Mouse (Mus musculus): ENCODE results near the gene Lrp11. TPM values are rescaled to one million over a fixed set of nuclear protein-coding genes. Genes with fewer than 3 reads are reported as not detected.
"Not testable (repeated sequence)": the region's sequence is repeated elsewhere in the genome, so short reads cannot be mapped to it uniquely, and the experiment has no call there.

Lrp11 gene
- polyA plus RNA-seq, 1 experiment from 2014 or later: 7.3 TPM

DNA sequence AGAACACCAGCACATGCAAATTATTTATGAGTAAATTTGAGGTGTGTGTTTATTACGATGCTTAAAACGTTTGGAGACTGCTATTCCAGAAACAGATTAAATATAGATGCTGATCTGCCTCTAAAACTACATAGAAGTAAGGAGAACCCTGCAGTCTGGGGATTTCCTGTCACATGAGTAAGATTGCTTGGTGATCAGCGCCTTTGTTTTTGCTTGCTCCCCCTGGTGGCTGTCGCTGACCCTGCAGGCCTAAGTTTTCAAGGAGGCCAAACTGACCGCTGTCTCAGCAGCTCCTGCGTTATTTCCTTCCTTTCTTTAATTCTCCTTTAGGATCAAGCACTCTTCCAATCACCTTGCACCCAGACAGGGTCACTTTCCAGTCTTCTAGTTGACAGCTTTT, 11.0 kb downstream of the Lrp11 start:
- no peaks in the 10 kb centered on the region for H3K27me3 ChIP-seq
- WGBS: 10% methylated on average over 6 of the region's 6 CpGs

DNA sequence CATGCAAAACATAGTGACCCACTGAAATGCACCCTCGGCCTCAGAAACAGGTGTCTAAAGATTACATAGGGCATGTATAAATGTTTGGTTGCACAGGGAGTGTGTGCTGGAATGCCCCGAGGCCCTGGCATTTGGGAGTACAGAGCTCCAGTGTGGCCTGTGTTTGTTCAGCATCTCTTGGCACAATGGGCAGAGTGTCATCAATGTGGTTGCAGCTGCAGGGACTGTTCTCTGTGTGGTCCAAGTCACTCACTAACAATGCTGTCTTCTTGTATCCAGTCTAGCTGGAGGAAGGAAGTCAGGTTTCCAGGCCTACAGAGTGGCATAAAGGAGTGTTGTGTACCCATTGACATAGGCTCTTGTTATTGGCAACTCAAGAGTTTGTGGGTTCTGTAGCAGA, 15.6 kb downstream of the Lrp11 start:
- Histone ChIP-seq H3K9ac (no peak overlapping the region), H3K36me3 (no peaks in the 10 kb centered on the region), H3K27me3 (no peaks in the 10 kb centered on the region), H3K9me3 (no peaks in the 10 kb centered on the region), H3K27ac (no peak overlapping the region), H3K4me1 (no peaks in the 10 kb centered on the region), H3K4me3 (no peak overlapping the region), H3K4me2 (replicated peaks) (no peak overlapping the region)
- no peak for ATAC-seq (ENCODE audit: insufficient number of reproducible peaks, insufficient read depth, low FRiP score, low TSS enrichment)
- WGBS: 48% methylated on average over 2 of the region's 2 CpGs

More for the DNA sequence above, 11.0 kb downstream of the Lrp11 start:
- no peaks in the 10 kb centered on the region for H3K9me3 ChIP-seq
- no peak overlapping the region for H3K4me2 ChIP-seq (replicated peaks)
- no peaks in the 10 kb centered on the region for H3K36me3 ChIP-seq
- ATAC-seq (ENCODE audit: insufficient number of reproducible peaks, insufficient read depth, low FRiP score, low TSS enrichment): no peak
- H3K27ac ChIP-seq: no peak overlapping the region
- H3K9ac ChIP-seq: no peak overlapping the region
- no peaks in the 10 kb centered on the region for H3K4me1 ChIP-seq
- no peak overlapping the region for H3K4me3 ChIP-seq

DNA sequence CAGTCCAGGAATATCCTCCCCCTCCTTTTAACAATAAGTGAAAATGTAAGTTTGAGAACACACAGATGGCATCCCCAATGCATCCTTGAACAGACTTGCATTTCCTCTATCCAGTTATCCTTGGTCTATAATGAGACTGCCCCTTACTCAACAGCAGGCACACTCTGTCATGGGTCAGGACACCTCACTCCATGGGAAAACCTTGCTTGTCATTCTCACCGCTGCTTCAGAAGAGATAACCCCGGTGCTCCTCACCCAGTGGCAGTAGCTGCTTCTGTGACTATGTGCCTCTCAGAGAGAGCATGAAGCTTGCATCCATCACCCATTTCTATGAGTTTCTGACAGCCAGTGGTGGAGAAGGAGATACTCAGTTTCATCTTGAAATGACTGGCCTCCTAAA, 16.8 kb downstream of the Lrp11 start:
- H3K4me3 ChIP-seq: no peak overlapping the region
- ATAC-seq (ENCODE audit: insufficient number of reproducible peaks, insufficient read depth, low FRiP score, low TSS enrichment): no peak
- no peaks in the 10 kb centered on the region for H3K27me3 ChIP-seq
- no peaks in the 10 kb centered on the region for H3K4me1 ChIP-seq
- no peaks in the 10 kb centered on the region for H3K36me3 ChIP-seq
- no peak overlapping the region for H3K4me2 ChIP-seq (replicated peaks)
- 82% methylated on average over 2 of the region's 2 CpGs for WGBS
- H3K27ac ChIP-seq: no peak overlapping the region
- no peaks in the 10 kb centered on the region for H3K9me3 ChIP-seq
- no peak overlapping the region for H3K9ac ChIP-seq

DNA sequence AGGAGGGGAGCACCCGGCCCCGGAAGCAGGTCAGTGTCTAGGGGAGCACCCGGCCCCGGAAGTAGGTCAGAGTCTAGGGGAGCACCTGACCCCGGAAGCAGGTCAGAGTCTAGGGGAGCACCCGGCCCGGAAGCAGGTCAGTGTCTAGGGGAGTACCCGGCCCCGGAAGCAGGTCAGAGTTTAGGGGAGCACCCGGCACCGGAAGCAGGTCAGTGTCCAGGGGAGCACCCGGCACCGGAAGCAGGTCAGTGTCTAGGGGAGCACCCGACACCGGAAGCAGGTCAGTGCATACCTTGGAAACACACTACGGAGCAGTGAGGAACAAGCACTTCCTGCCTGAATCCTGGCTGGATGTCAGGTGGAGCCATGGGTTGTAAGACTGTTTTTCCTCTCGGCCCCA, 19.0 kb downstream of the Lrp11 start:
- Histone ChIP-seq H3K4me2 (replicated peaks) (no peak overlapping the region), H3K36me3 (no peaks in the 10 kb centered on the region), H3K27ac (no peak overlapping the region), H3K4me3 (no peak overlapping the region), H3K4me1 (no peaks in the 10 kb centered on the region), H3K9me3 (no peaks in the 10 kb centered on the region), H3K9ac (no peak overlapping the region), H3K27me3 (no peaks in the 10 kb centered on the region)
- no peak for ATAC-seq (ENCODE audit: insufficient number of reproducible peaks, insufficient read depth, low FRiP score, low TSS enrichment)
- 92% methylated on average over 17 of the region's 17 CpGs for WGBS

DNA sequence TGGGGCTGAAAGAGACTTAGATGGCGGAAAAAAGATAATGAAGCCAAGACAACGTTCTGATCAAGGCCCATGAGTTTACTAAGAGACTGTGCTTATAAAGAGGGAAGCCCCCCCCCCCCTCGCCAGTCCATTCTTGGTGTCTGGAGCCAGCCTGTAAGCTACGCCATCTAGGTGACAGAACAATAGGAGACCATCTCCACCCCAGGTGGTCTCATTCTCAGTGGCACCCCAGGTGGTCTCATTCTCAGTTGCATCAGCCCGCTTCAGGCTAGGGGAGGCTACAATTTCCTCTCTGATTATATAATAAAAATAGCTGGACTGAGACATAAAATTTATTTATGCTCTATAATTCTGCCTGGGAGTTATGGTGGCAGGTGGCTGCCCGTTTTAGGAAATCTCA, 22.0 kb downstream of the Lrp11 start:
- Histone ChIP-seq H3K36me3 (no peaks in the 10 kb centered on the region), H3K4me2 (replicated peaks) (no peak overlapping the region), H3K9ac (no peak overlapping the region), H3K9me3 (0 out of 2 replicates have a peak, but pooled peaks cover 4% of the 10 kb centered on the region), H3K27ac (no peak overlapping the region), H3K4me1 (no peaks in the 10 kb centered on the region), H3K27me3 (no peaks in the 10 kb centered on the region), H3K4me3 (no peak overlapping the region)
- no peak for ATAC-seq (ENCODE audit: insufficient number of reproducible peaks, insufficient read depth, low FRiP score, low TSS enrichment)
- 54% methylated on average over 6 of the region's 6 CpGs for WGBS

DNA sequence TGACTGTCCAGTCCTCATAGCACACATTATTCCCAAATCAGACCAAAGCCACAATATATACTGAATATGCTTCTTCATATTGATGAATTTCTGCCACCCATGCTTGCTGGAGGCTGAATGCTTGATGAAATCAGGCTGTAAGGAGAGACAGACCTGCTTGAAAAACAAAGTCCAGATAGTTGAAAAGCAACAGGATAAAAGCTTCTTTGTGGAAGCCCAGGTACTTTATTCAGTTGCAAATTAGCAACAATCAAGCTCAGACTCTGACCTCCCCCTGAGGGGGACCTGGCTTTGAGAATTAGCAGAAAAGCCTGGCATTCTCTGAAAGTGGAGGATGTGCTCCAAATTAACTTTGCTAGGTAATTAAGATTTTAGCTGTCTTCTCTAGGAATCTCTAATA, 22.6 kb downstream of the Lrp11 start:
- H3K9me3 ChIP-seq; H3K4me1 ChIP-seq; H3K9ac ChIP-seq; H3K4me3 ChIP-seq; H3K27ac ChIP-seq; H3K4me2 ChIP-seq (replicated peaks); H3K36me3 ChIP-seq; ATAC-seq (ENCODE audit: insufficient number of reproducible peaks, insufficient read depth, low FRiP score, low TSS enrichment); H3K27me3 ChIP-seq: not testable (repeated sequence)

DNA sequence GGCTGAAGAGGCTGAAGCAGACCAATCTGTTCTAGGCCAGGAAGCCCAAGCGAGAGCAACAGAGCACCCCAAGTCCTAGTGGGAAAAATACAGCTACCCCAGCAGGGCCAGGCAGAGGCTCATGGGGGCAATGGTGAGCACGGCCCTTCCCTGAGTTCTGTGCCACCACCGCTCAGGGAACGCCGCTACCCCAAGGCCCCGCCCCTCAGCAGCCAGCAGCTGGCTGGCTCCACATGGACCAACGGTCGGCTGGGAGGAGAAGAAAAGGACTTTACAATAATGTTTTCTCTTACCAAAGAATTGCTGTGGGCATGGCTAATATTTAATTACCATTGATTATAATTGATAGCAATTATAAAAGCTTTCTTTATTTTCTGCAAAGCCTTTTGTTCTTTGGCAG, 25.2 kb downstream of the Lrp11 start:
- Histone ChIP-seq H3K4me3 (no peak overlapping the region), H3K4me2 (replicated peaks) (no peak overlapping the region)

DNA sequence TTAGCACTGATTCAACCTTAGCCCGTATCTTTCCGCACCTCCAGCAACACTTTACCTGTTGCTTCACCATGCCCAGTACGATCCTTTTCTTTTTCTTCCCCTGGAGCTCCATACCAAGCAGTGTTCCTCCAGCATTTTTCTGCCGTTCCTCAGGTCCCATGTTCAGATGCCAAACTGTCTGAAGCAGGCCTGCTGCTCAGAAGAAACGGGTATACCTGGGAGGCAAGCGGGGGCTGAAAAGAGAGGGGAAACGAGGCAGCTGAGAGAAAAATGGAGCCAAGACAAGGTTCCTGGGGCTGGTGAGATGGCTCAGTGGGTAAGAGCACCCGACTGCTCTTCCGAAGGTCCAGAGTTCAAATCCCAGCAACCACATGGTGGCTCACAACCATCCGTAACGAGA, 27.5 kb downstream of the Lrp11 start:
- WGBS: 88% methylated on average over 11 of the region's 11 CpGs
- not testable (repeated sequence) for H3K27ac ChIP-seq

More for the DNA sequence above, 25.2 kb downstream of the Lrp11 start:
- Histone ChIP-seq H3K9ac (no peak overlapping the region), H3K27me3 (no peaks in the 10 kb centered on the region), H3K36me3 (no peaks in the 10 kb centered on the region), H3K27ac (no peak overlapping the region), H3K4me1 (no peaks in the 10 kb centered on the region), H3K9me3 (0 out of 2 replicates have a peak, but pooled peaks cover 4% of the 10 kb centered on the region)
- no peak for ATAC-seq (ENCODE audit: insufficient number of reproducible peaks, insufficient read depth, low FRiP score, low TSS enrichment)
- WGBS: 84% methylated on average over 8 of the region's 8 CpGs

DNA sequence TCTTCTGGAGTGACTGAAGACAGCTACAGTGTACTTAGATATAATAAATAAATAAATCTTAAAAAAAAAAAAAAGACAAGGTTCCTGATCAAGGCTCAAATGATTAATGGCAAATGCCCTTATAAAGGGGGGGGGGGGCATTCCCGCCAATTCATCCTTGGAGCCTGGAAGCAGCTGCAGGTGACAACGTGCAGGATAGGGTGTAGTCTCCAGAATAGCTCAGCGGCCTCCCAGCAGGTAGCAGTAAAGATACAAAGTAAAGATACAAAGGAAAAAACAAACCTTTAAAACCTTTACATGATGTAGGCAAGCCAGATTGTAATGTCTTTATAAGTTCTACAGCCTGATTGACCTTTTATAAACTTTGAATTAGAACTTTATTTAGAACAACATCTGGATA, 28.0 kb downstream of the Lrp11 start:
- H3K4me1 ChIP-seq; H3K27me3 ChIP-seq; H3K36me3 ChIP-seq; H3K9me3 ChIP-seq; H3K27ac ChIP-seq; H3K4me3 ChIP-seq; ATAC-seq (ENCODE audit: insufficient number of reproducible peaks, insufficient read depth, low FRiP score, low TSS enrichment); H3K4me2 ChIP-seq (replicated peaks); H3K9ac ChIP-seq: not testable (repeated sequence)
- 34% methylated on average over 3 of the region's 3 CpGs for WGBS

More for the DNA sequence above, 27.5 kb downstream of the Lrp11 start:
- not testable (repeated sequence) for H3K9ac ChIP-seq; H3K36me3 ChIP-seq; ATAC-seq (ENCODE audit: insufficient number of reproducible peaks, insufficient read depth, low FRiP score, low TSS enrichment); H3K9me3 ChIP-seq; H3K4me2 ChIP-seq (replicated peaks); H3K4me3 ChIP-seq; H3K4me1 ChIP-seq; H3K27me3 ChIP-seq

DNA sequence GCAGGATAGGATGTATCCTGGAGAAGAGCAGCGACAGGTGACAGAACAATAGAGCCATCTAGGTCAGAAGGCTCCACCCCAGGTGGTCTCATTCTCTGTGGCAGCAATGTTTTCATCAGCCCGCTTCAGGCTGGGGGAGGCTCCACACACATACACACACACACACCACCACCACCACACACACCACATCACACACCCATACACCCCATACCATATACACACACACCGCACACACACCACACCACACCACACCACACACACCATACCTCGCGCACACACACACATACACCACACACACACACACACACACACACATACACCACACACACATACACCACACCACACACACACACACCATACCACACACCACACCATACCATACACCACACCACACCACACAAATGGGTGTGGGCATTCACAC, 30.2 kb downstream of the Lrp11 start:
- H3K9me3 ChIP-seq: 0 out of 2 replicates have a peak, but pooled peaks cover 1% of the 10 kb centered on the region
- H3K4me2 ChIP-seq (replicated peaks): no peak overlapping the region
- H3K4me1 ChIP-seq: no peaks in the 10 kb centered on the region
- 76% methylated on average over 5 of the region's 5 CpGs for WGBS
- H3K27me3 ChIP-seq: no peaks in the 10 kb centered on the region
- peak; percentile 64; the same call in 1 of the 2 replicates for ATAC-seq (ENCODE audit: insufficient number of reproducible peaks, insufficient read depth, low FRiP score, low TSS enrichment)
- no peaks in the 10 kb centered on the region for H3K36me3 ChIP-seq
- H3K4me3 ChIP-seq: no peak overlapping the region
- H3K27ac ChIP-seq: no peak overlapping the region
- no peak overlapping the region for H3K9ac ChIP-seq

DNA sequence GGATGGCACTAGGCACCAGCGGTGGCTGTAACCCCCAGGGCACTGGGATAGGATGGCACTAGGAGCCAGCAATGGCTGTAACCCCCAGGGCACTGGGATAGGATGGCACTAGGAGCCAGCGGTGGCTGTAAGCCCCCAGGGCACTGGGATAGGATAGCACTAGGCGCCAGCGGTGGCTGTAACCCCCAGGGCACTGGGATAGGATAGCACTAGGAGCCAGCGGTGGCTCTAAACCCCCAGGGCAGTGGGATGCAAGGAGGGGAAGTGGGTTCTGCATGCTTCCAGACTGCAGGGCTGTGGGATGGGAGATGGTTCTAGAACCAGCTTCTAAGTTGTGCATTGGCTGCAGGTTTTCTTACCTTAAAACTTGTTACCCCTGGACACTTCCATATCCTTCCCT, 31.1 kb downstream of the Lrp11 start:
- no peak overlapping the region for H3K4me3 ChIP-seq
- no peak overlapping the region for H3K9ac ChIP-seq
- no peaks in the 10 kb centered on the region for H3K36me3 ChIP-seq
- H3K4me1 ChIP-seq: no peaks in the 10 kb centered on the region
- ATAC-seq (ENCODE audit: insufficient number of reproducible peaks, insufficient read depth, low FRiP score, low TSS enrichment): no peak
- H3K27me3 ChIP-seq: no peaks in the 10 kb centered on the region
- WGBS: 62% methylated on average over 5 of the region's 5 CpGs
- H3K27ac ChIP-seq: no peak overlapping the region
- no peaks in the 10 kb centered on the region for H3K9me3 ChIP-seq
- H3K4me2 ChIP-seq (replicated peaks): no peak overlapping the region

DNA sequence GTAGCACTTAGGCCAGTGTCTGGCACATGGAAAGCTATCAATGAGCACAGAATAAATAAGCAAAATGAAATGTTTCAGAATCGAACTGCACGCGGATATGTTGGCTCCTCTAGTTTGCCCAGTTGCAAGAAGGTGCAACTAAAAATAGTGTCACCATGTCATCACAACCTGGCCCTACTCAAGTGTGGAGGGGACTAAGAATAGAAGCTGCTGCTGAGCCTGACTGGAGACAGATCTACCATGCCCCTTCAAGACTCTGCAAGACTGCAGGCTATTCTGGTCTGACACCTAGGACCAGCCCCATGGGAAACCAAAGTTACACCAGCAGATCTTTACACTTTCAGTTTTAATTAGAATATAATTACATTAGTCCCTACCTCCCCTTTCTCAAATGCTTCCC, 32.8 kb downstream of the Lrp11 start:
- H3K4me3 ChIP-seq: no peak overlapping the region
- H3K27me3 ChIP-seq: no peaks in the 10 kb centered on the region
- H3K27ac ChIP-seq: no peak overlapping the region
- no peak overlapping the region for H3K4me2 ChIP-seq (replicated peaks)
- H3K36me3 ChIP-seq: no peaks in the 10 kb centered on the region
- H3K9me3 ChIP-seq: no peaks in the 10 kb centered on the region
- H3K4me1 ChIP-seq: no peaks in the 10 kb centered on the region
- no peak for ATAC-seq (ENCODE audit: insufficient number of reproducible peaks, insufficient read depth, low FRiP score, low TSS enrichment)
- H3K9ac ChIP-seq: no peak overlapping the region
- WGBS: 83% methylated on average over 3 of the region's 3 CpGs

Data from embryonic facial prominence, embryonic 12.5 days (tissue).